Mouse (Mus musculus): ENCODE results near the gene Zfand4.

DNA sequence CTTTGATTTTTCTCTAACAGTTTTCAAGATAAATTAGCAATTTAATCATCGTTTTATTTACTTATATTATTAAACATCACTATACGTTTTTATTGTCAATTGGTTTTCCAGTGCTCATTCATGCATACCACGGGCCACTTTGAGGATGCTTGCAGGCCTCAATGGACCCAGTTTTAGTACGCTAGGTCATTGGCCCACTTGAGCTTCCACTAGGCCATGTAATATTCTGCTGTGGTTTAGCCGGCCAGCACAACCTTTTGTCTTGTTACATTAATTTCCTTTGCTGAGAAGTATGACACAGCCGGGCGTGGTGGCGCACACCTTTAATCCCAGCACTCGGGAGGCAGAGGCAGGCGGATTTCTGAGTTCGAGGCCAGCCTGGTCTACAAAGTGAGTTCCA is 814 bp downstream of the Zfand4 start:
- TF ChIP-seq CTCF (IDR thresholded peaks at IDR 0.05 in 2 of 3, conservative IDR thresholded peaks at IDR 0.05 in 1 of 3; ENCODE audit: control insufficient read depth in 1 of 3, insufficient read depth in 1 of 3, low read depth in 2 of 3, low read length in 3 of 3, poor library complexity in 1 of 3, severe bottlenecking in 1 of 3) (no peak), MAX (IDR thresholded peaks at IDR 0.05; ENCODE audit: low read length) (no peak), ELF1 (IDR thresholded peaks at IDR 0.05; ENCODE audit: low read depth, low read length) (no peak), ZC3H11A (IDR thresholded peaks at IDR 0.05; ENCODE audit: low read depth, low read length) (no peak), POLR2A (IDR thresholded peaks at IDR 0.05; ENCODE audit: control insufficient read depth in 1 of 2, insufficient read depth in 1 of 2, low read depth in 1 of 2, low read length in 2 of 2, poor library complexity in 1 of 2) (no peak), MEF2A (IDR thresholded peaks at IDR 0.05; ENCODE audit: extremely low read depth, insufficient replicate concordance, low read depth, low read length, poor library complexity, severe bottlenecking) (no peak), TAL1 (IDR thresholded peaks at IDR 0.05; ENCODE audit: low read length) (no peak), MAZ (IDR thresholded peaks at IDR 0.05; ENCODE audit: low read depth, low read length) (no peak), HCFC1 (IDR thresholded peaks at IDR 0.05; ENCODE audit: low read depth, low read length) (no peak)

All from MEL (cell line).